Mouse (Mus musculus): ENCODE data around the gene Scn1a. TPM values are rescaled to one million over a fixed set of nuclear protein-coding genes. Genes with fewer than 3 reads are reported as not detected.

The Scn1a gene
- polyA plus RNA-seq, 1 experiment from 2014 or later, result 0.10 TPM

DNA sequence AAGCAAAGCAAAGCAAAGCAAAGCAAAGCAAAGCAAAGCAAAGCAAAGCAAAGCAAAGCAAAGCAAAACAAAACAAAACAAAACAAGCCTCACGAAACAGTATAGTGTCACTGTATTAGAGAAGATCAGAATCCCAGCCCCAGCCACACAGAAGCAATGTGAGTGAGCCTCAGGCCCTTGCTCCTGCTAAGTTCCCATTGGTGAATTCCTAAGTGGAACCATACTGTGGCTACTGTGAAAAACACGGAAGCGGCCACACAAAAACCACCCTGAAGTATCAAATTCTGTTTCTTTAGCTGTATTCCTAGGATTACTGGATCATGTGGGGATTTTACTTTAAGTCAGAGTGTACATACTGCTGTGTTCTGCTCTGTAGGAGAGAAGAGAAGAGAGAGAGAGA, 4.4 kb downstream of the Scn1a start:
- Histone ChIP-seq H3K27ac (ENCODE audit: low read depth, low read length) (no peak overlapping the region), H3K4me1 (ENCODE audit: control insufficient read depth, insufficient read depth, low read length) (peaks cover 4% of the 10 kb centered on the region; the same call in 1 of the 2 replicates), H3K36me3 (ENCODE audit: control insufficient read depth, insufficient read depth, low read length) (no peaks in the 10 kb centered on the region), H3K27me3 (ENCODE audit: control insufficient read depth, insufficient read depth, low read length) (no peaks in the 10 kb centered on the region), H3K4me2 (no peak overlapping the region), H3K9ac (ENCODE audit: low read depth, low read length) (no peak overlapping the region), H3K4me3 (ENCODE audit: low read depth, low read length) (no peak overlapping the region), H3K9me3 (replicated peaks; ENCODE audit: control insufficient read depth, low read length) (no peaks in the 10 kb centered on the region)
- 54% methylated on average over 3 of the region's 3 CpGs for WGBS (ENCODE audit: insufficient replicate concordance)
- no peak for ATAC-seq (replicated peaks; ENCODE audit: insufficient number of reproducible peaks, low FRiP score, low TSS enrichment)

DNA sequence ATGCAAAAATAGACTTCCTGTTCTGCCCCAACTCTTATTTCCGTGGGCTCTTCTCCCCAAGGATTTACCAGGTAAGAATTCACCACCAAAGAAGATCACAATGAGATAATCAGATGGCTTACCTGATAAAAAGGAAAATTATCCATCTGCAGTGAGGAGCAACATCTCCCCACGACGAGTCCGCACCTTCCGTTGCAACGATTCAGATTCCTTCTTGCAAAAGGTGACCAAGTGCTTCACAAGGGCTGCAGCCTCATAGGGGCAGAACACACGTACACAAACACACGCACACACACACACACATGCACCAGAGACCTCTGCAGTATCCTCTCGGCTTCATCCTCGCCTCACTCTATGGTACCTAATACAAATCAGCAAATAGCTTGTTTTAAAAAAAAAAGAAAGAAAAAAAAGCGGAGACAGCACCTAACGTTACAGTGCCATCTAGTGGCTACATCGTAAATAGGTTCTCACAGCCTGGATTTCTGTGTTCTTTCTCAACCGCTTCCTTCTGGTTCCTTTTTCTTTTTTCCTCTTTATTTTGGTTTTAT, 30.8 kb downstream of the Scn1a start:
- no peaks in the 10 kb centered on the region for H3K9me3 ChIP-seq (replicated peaks; ENCODE audit: control insufficient read depth, low read length)
- no peak overlapping the region for H3K27ac ChIP-seq (ENCODE audit: low read depth, low read length)
- no peaks in the 10 kb centered on the region for H3K4me1 ChIP-seq (ENCODE audit: control insufficient read depth, insufficient read depth, low read length)
- H3K9ac ChIP-seq (ENCODE audit: low read depth, low read length), result no peak overlapping the region
- no peaks in the 10 kb centered on the region for H3K36me3 ChIP-seq (ENCODE audit: control insufficient read depth, insufficient read depth, low read length)
- H3K4me3 ChIP-seq (ENCODE audit: low read depth, low read length), result peak overlapping the region; percentile 51
- peak overlapping the region; percentile 90 for H3K4me2 ChIP-seq
- ATAC-seq (replicated peaks; ENCODE audit: insufficient number of reproducible peaks, low FRiP score, low TSS enrichment), result peak; percentile 72
- 2% methylated on average over 14 of the region's 14 CpGs for WGBS (ENCODE audit: insufficient replicate concordance)
- H3K27me3 ChIP-seq (ENCODE audit: control insufficient read depth, insufficient read depth, low read length), result peaks cover 7% of the 10 kb centered on the region; the same call in 1 of the 2 replicates

DNA sequence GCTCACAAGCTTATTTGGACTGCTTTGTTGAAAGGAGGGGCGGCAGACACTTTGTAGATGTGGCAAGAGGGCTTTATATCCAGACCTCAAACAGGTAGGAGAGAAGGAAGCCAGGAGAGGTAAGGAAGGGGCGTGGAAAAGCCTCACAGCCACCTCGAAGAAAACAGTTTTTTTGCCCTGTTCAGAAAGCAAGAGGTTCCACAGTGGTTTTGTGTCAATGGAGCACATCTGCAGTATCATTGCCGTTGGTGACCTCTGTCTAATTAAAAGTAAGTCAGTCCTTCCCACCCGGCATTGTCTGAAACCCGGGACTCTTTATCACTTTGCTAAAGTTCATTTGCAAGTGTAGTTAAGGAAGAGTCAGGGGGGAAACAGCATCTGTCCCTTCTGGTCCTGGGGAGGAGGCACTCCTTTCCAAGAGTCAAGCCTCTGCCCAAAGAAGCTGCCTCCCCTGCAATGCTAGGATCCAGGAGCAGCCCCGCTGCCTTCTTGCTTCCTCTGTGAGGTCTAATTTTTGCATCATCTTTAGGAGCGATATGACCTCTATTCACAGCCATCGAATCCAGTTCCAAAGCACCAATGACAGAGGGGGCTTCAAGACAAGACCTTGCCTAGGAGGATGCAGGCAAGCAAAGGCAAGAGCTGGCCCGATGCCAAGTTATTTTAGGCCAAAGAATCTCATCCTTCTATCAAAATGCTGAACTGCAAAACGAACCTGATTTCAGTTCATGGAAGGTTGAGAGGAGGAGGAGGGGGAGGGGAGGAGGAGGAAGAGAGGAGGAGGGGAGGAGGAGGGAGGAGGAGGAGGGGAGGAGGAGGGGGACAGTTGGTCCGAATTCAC, 31.5 kb downstream of the Scn1a start:
- Histone ChIP-seq H3K4me1 (ENCODE audit: control insufficient read depth, insufficient read depth, low read length) (no peaks in the 10 kb centered on the region), H3K4me3 (ENCODE audit: low read depth, low read length) (peak overlapping the region; percentile 51), H3K27ac (ENCODE audit: low read depth, low read length) (no peak overlapping the region), H3K36me3 (ENCODE audit: control insufficient read depth, insufficient read depth, low read length) (no peaks in the 10 kb centered on the region), H3K27me3 (ENCODE audit: control insufficient read depth, insufficient read depth, low read length) (peaks cover 7% of the 10 kb centered on the region; the same call in 1 of the 2 replicates), H3K4me2 (peak overlapping the region; percentile 90), H3K9ac (ENCODE audit: low read depth, low read length) (no peak overlapping the region), H3K9me3 (replicated peaks; ENCODE audit: control insufficient read depth, low read length) (no peaks in the 10 kb centered on the region)
- 4% methylated on average over 12 of the region's 12 CpGs for WGBS (ENCODE audit: insufficient replicate concordance)
- no peak for ATAC-seq (replicated peaks; ENCODE audit: insufficient number of reproducible peaks, low FRiP score, low TSS enrichment)

DNA sequence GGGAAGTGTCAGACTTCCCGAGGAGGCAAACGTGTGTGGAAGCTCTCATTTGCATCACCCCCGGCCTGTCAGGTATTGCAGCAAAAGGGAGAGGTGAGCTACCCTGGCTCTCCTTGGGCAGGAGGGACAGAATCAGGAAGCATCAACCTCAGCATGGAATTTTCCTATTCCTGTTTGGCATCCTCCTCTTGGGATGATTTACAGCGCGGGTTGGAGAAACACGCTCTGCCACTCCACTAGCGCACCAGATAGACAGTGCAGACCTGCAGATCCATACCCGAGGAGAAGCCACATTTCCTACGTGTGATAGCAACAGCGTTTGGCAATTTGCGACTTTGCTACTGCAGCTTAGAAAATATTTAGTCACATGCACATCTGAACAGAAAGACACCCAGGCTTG, 32.2 kb downstream of the Scn1a start:
- peaks cover 7% of the 10 kb centered on the region; the same call in 1 of the 2 replicates for H3K27me3 ChIP-seq (ENCODE audit: control insufficient read depth, insufficient read depth, low read length)
- no peak overlapping the region for H3K9ac ChIP-seq (ENCODE audit: low read depth, low read length)
- no peak for ATAC-seq (replicated peaks; ENCODE audit: insufficient number of reproducible peaks, low FRiP score, low TSS enrichment)
- WGBS (ENCODE audit: insufficient replicate concordance), result 8% methylated on average over 11 of the region's 11 CpGs
- no peak overlapping the region for H3K27ac ChIP-seq (ENCODE audit: low read depth, low read length)
- H3K36me3 ChIP-seq (ENCODE audit: control insufficient read depth, insufficient read depth, low read length), result no peaks in the 10 kb centered on the region
- H3K4me2 ChIP-seq, result peak overlapping the region; percentile 90
- no peaks in the 10 kb centered on the region for H3K9me3 ChIP-seq (replicated peaks; ENCODE audit: control insufficient read depth, low read length)
- peak overlapping the region; percentile 11; the same call in 1 of the 2 replicates for H3K4me3 ChIP-seq (ENCODE audit: low read depth, low read length)
- no peaks in the 10 kb centered on the region for H3K4me1 ChIP-seq (ENCODE audit: control insufficient read depth, insufficient read depth, low read length)

GRCm38 (mm10) chr2:66392586-66392985, 48.1 kb downstream of the Scn1a start:
- Histone ChIP-seq H3K27me3 (ENCODE audit: control insufficient read depth, insufficient read depth, low read length) (no peaks in the 10 kb centered on the region), H3K9me3 (replicated peaks; ENCODE audit: control insufficient read depth, low read length) (no peaks in the 10 kb centered on the region), H3K4me2 (no peak overlapping the region), H3K27ac (ENCODE audit: low read depth, low read length) (no peak overlapping the region), H3K9ac (ENCODE audit: low read depth, low read length) (no peak overlapping the region), H3K36me3 (ENCODE audit: control insufficient read depth, insufficient read depth, low read length) (no peaks in the 10 kb centered on the region), H3K4me1 (ENCODE audit: control insufficient read depth, insufficient read depth, low read length) (no peaks in the 10 kb centered on the region), H3K4me3 (ENCODE audit: low read depth, low read length) (no peak overlapping the region)
- no peak for ATAC-seq (replicated peaks; ENCODE audit: insufficient number of reproducible peaks, low FRiP score, low TSS enrichment)
- WGBS (ENCODE audit: insufficient replicate concordance), result 69% methylated on average over 5 of the region's 5 CpGs

DNA sequence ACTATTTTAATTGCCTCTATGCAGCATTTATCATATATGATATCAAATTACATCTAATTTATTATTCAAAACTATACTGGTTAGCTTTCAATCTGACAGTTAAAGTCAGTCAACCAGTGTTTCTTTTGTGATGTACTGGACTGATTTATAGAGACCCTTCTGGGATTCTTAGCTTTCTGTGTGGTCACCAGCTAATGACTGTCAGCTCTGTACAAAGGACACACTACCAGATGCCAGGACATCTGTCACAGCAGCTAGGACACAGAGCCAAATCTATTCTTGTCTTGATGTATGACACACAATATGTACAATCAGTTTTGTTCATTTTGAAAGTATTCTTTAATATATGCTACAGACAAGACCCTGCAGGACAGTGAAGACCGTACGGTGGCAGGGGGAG, 72.7 kb downstream of the Scn1a start:
- Histone ChIP-seq H3K27ac (ENCODE audit: low read depth, low read length) (no peak overlapping the region), H3K27me3 (ENCODE audit: control insufficient read depth, insufficient read depth, low read length) (no peaks in the 10 kb centered on the region), H3K9ac (ENCODE audit: low read depth, low read length) (no peak overlapping the region), H3K4me1 (ENCODE audit: control insufficient read depth, insufficient read depth, low read length) (no peaks in the 10 kb centered on the region), H3K36me3 (ENCODE audit: control insufficient read depth, insufficient read depth, low read length) (no peaks in the 10 kb centered on the region), H3K4me2 (no peak overlapping the region), H3K9me3 (replicated peaks; ENCODE audit: control insufficient read depth, low read length) (no peaks in the 10 kb centered on the region), H3K4me3 (ENCODE audit: low read depth, low read length) (no peak overlapping the region)
- WGBS (ENCODE audit: insufficient replicate concordance), result 91% methylated on average over 2 of the region's 2 CpGs
- ATAC-seq (replicated peaks; ENCODE audit: insufficient number of reproducible peaks, low FRiP score, low TSS enrichment), result no peak

GRCm38 (mm10) chr2:66350590-66350989, 90.0 kb downstream of the Scn1a start:
- Histone ChIP-seq H3K4me2 (no peak overlapping the region), H3K4me3 (ENCODE audit: low read depth, low read length) (no peak overlapping the region), H3K9me3 (replicated peaks; ENCODE audit: control insufficient read depth, low read length) (no peaks in the 10 kb centered on the region), H3K9ac (ENCODE audit: low read depth, low read length) (no peak overlapping the region), H3K36me3 (ENCODE audit: control insufficient read depth, insufficient read depth, low read length) (no peaks in the 10 kb centered on the region), H3K27ac (ENCODE audit: low read depth, low read length) (no peak overlapping the region), H3K4me1 (ENCODE audit: control insufficient read depth, insufficient read depth, low read length) (no peaks in the 10 kb centered on the region), H3K27me3 (ENCODE audit: control insufficient read depth, insufficient read depth, low read length) (no peaks in the 10 kb centered on the region)
- no peak for ATAC-seq (replicated peaks; ENCODE audit: insufficient number of reproducible peaks, low FRiP score, low TSS enrichment)
- WGBS (ENCODE audit: insufficient replicate concordance), result 76% methylated on average over 2 of the region's 2 CpGs

DNA sequence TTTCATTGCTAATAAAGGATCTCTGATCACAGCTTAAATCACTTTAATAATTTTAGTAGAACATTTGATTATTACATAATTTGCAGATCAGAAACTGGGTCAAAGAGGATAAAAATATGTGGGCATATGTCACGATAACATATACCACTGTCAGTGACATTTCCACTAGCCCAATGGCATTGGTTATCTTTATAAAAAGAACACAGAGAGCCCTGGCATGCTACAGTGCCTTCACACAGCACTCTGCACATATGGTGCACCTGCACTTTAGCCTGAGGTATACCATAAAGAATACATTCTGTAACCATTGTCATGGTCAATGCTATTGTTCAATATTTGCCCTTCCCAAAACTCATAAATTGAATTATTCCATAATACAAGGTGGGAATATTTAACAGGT, 94.0 kb downstream of the Scn1a start:
- 96% methylated on average over 1 of the region's 1 CpGs for WGBS (ENCODE audit: insufficient replicate concordance)
- H3K4me1 ChIP-seq (ENCODE audit: control insufficient read depth, insufficient read depth, low read length), result no peaks in the 10 kb centered on the region
- no peak overlapping the region for H3K27ac ChIP-seq (ENCODE audit: low read depth, low read length)
- H3K4me3 ChIP-seq (ENCODE audit: low read depth, low read length), result no peak overlapping the region
- no peak for ATAC-seq (replicated peaks; ENCODE audit: insufficient number of reproducible peaks, low FRiP score, low TSS enrichment)
- H3K27me3 ChIP-seq (ENCODE audit: control insufficient read depth, insufficient read depth, low read length), result no peaks in the 10 kb centered on the region
- H3K9ac ChIP-seq (ENCODE audit: low read depth, low read length), result no peak overlapping the region
- H3K4me2 ChIP-seq, result no peak overlapping the region
- no peaks in the 10 kb centered on the region for H3K9me3 ChIP-seq (replicated peaks; ENCODE audit: control insufficient read depth, low read length)
- H3K36me3 ChIP-seq (ENCODE audit: control insufficient read depth, insufficient read depth, low read length), result no peaks in the 10 kb centered on the region
